Comparison of ENCODE assay signal across 20 mouse cellular contexts in genomic region chr13:29635581-29635980, GRCm38 (mm10).
"Had no signal": no experiment of that assay in that cellular context is flagged by ENCODE, and none has a peak within 500 bp of the region (broad histone marks: within the 10 kb centered on the region; RNA-seq: fewer than 3 reads in every experiment).

No protein-coding gene starts in this region.

- H3K4me3 ChIP-seq: left cerebral cortex, adult 2 months; lung, embryonic 15.5 days; megakaryocyte, embryonic 14.5 days; midbrain, embryonic 10.5 days; neural tube, embryonic 12.5 days; neural tube, embryonic 15.5 days had no signal

- H3K4me2 ChIP-seq: liver, embryonic 11.5 days; lung, embryonic 15.5 days; neural tube, embryonic 12.5 days; neural tube, embryonic 15.5 days had no signal

- H3K4me1 ChIP-seq: midbrain, embryonic 10.5 days; neural tube, embryonic 12.5 days; neural tube, embryonic 15.5 days had no signal

- H3K27me3 ChIP-seq: lung, embryonic 15.5 days; megakaryocyte, embryonic 14.5 days; neural tube, embryonic 12.5 days; neural tube, embryonic 15.5 days had no signal

- DNase-seq: kidney, adult 18-20 months; kidney, adult 9 months; layer of hippocampus, postnatal 36 days; lung, adult 18-20 months; midbrain, embryonic 14.5 days; right cerebral cortex, adult 18-20 months; right cerebral cortex, postnatal 14 days; right cerebral cortex, postnatal 4 days; thymus, adult 2 months; thymus, postnatal 14 days had no signal

- H3K27ac ChIP-seq: left cerebral cortex, adult 2 months; liver, embryonic 14.5 days; lung, embryonic 15.5 days; macrophage; midbrain, embryonic 10.5 days; neural tube, embryonic 12.5 days; neural tube, embryonic 15.5 days; stomach, postnatal 0 days had no signal

- H3K9ac ChIP-seq: liver, embryonic 14.5 days; lung, embryonic 15.5 days; neural tube, embryonic 12.5 days; neural tube, embryonic 15.5 days had no signal

- H3K36me3 ChIP-seq: lung, embryonic 15.5 days; midbrain, embryonic 10.5 days; neural tube, embryonic 12.5 days; neural tube, embryonic 15.5 days had no signal

- H3K9me3 ChIP-seq: lung, embryonic 15.5 days; megakaryocyte, embryonic 14.5 days; midbrain, embryonic 10.5 days; neural tube, embryonic 12.5 days; neural tube, embryonic 15.5 days had no signal
